Mouse (Mus musculus) cerebellum, adult 2 months (tissue): ENCODE data around the gene BC051665.

Experiments
- CTCF ChIP-seq: fragments of 200-500 bp; IDR thresholded peaks from 2 replicates; pipeline ENCODE4 v1.5.1; 2011; ENCODE audit warnings: low read depth, mild to moderate bottlenecking, control low read depth, low read length, moderate library complexity, borderline replicate concordance; ENCODE audit not compliant: insufficient read depth
- POLR2A ChIP-seq: fragments of 200-500 bp; IDR thresholded peaks from 2 replicates; pipeline ENCODE4 v1.6.1; 2011; ENCODE audit warnings: low read length, control low read depth, borderline replicate concordance; ENCODE audit not compliant: insufficient read depth

DNA sequence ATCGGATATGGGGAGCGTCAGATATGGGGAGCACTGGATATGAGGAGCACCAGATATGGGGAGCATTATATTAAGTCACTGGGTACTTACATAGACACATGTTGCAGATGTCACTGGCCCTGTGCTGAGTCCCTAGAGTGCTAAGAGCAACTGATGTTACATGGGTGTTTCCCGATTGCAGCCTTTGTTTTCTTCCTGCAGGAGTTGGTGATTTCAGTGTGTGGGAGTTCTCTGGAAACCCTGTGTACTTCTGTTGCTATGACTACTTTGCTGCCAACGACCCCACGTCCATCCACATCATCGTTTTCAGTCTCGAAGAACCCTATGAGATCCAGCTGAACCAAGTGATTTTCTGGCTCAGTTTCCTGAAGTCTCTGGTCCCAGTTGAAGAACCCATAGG, 35.2 kb downstream of the BC051665 start:
- TF ChIP-seq POLR2A (no peak), CTCF (no peak)
